7 mouse cellular contexts compared by ENCODE assay signal in the genomic region with DNA sequence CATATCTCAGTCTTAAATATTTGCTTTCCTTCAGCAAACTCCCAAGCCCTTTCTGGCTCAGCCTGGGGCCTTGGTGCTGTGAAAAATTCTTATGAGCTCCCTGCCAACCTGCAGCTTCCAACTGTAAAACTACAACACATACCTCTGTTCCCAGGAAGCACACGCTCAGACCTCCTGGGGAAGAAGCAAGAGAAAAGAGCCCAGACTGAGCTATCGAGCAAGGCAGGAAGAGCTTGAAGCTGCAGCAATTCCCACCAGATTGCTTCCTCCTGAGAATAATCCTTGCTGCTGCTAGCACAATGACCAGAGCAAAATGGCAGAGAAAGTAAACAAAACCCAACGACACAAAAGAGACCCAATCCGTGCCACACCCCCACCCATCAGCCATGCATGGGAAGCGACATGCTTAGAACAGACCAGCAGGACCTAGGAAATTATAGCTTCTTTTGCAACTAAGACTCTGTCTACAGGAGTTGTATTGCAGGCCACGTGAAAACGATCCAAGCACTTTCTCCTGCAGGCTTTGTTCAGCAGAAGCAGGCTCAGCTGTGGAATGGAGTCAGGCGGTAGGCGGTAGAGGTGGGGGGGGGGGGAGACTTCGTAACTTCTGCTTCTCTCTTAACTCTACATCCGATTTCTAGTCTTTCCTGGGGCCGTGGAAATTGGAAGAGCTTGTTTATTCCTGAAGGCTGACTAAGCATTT. TPM values are rescaled to one million over a fixed set of nuclear protein-coding genes. Genes with fewer than 3 reads are reported as not detected.
DNase-seq lines count a peak whose midpoint lies in the region; ATAC-seq lines count a peak whose summit lies in the region.

A gene (minus strand): TSS at position 164 of the 703 bp plus-strand sequence.

- WGBS in intestine, embryonic 14.5 days = 30% methylated on average over 12 of the region's 12 CpGs

- peak; percentile 39 for DNase-seq in embryo, embryonic 11 days
- peak; percentile 46 for DNase-seq in intestine, embryonic 14.5 days (ENCODE audit: low spot score)
- DNase-seq in adrenal gland, adult 8-10 months = no peak
- DNase-seq in spleen, postnatal 36 days (ENCODE audit: low spot score in 2 of 2) = no peak
- no peak for DNase-seq in right cerebral cortex, postnatal 25 days

- ATAC-seq in activated CD4-positive, CD25-positive, alpha-beta regulatory T cell, adult 4 months = no peak
- ATAC-seq in intestine, embryonic 14.5 days (replicated peaks; ENCODE audit: low FRiP score, low TSS enrichment, low read depth) = peak; percentile 25; the same call in 1 of the 2 replicates
- ATAC-seq in megakaryocyte progenitor cell, adult 5-6 weeks (replicated peaks; ENCODE audit: poor library complexity) = peak; percentile 80

- no peak within 1 kb of the TSS for H3K4me3 ChIP-seq in intestine, embryonic 14.5 days (ENCODE audit: low read depth, low read length)

- H3K4me2 ChIP-seq in intestine, embryonic 14.5 days (ENCODE audit: low read length) = no peak within 1 kb of the TSS

- H3K27me3 ChIP-seq in intestine, embryonic 14.5 days (replicated peaks; ENCODE audit: control insufficient read depth, insufficient read depth, low read length) = no peaks in the 10 kb centered on the region

- no peak within 1 kb of the TSS for H3K9ac ChIP-seq in intestine, embryonic 14.5 days (ENCODE audit: low read length)

- no peaks in the 10 kb centered on the region for H3K36me3 ChIP-seq in intestine, embryonic 14.5 days (ENCODE audit: control insufficient read depth, insufficient read depth, low read length)

- peaks cover 15% of the 10 kb centered on the region for H3K4me1 ChIP-seq in intestine, embryonic 14.5 days (replicated peaks; ENCODE audit: control insufficient read depth, insufficient read depth, low read length)

- H3K9me3 ChIP-seq in intestine, embryonic 14.5 days (ENCODE audit: control insufficient read depth, low read length) = no peaks in the 10 kb centered on the region

- H3K27ac ChIP-seq in intestine, embryonic 14.5 days (ENCODE audit: low read depth) = peak within 1 kb of the TSS; percentile 40; the same call in 1 of the 2 replicates

RNA-seq across cellular contexts. Expression of the gene that starts here (rescaled TPM):
- 10 to 100 TPM; 71.0 to 71.4 TPM for polyA plus RNA-seq in activated CD4-positive, CD25-positive, alpha-beta regulatory T cell, adult 4 months (2017; shearing (Covaris generic))
- polyA plus RNA-seq in intestine, embryonic 14.5 days (2014; fragmentation: Nextera tagmentation; extraction: Ambion mirVana) = 0.16 TPM in 1 of 2 replicates, not detected in the other
- total RNA-seq in megakaryocyte progenitor cell, adult 5-6 weeks (2015) = 3.6 and 7.5 TPM in 2 replicates
- total RNA-seq in megakaryocyte progenitor cell, adult 5-6 weeks (2017) = 3.6 and 6.1 TPM in 2 replicates
- 1 to 10 TPM; 1.2 to 1.9 (median 1.5) TPM for total RNA-seq in adrenal gland, adult 8-10 months (2022)

Comparison
In these comparisons a context has a peak if more than half of its experiments do, and no peak if none do; other contexts are left out.
1. RNA of the gene that starts here (polyA plus RNA-seq): 71.0 to 71.4 TPM in activated CD4-positive, CD25-positive, alpha-beta regulatory T cell, adult 4 months; 0.16 TPM in intestine, embryonic 14.5 days; every median in the first group is over 10 times any median in the second.
2. Peak in DNase-seq, ATAC-seq and H3K27ac ChIP-seq in intestine, embryonic 14.5 days; RNA of the gene not detected or under 1 TPM.